Mouse (Mus musculus) hindbrain, embryonic 16.5 days (tissue): ENCODE data around the gene Gm20509. TPM values are rescaled to one million over a fixed set of nuclear protein-coding genes. Genes with fewer than 3 reads are reported as not detected.
A peak's percentile ranks its signal among the peaks of the same experiment; 100 is the strongest.

Experiments
- ATAC-seq: fragments of 200-750 bp; cut with Nextera tagmentation; 2 replicates; pipeline ENCODE4 v1.8.0; 2017; ENCODE audit warnings: moderate TSS enrichment, moderate library complexity
- H3K27ac ChIP-seq: fragments of 300-500 bp; sonication (generic); 2 replicates; pipeline ENCODE4 v1.5.1; 2014; ENCODE audit warnings: low read depth, mild to moderate bottlenecking, control low read depth, low read length, moderate library complexity
- H3K27me3 ChIP-seq: fragments of 300-500 bp; sonication (generic); replicated peaks from 2 replicates; pipeline ENCODE4 v1.6.1; 2014; ENCODE audit warnings: low read length; ENCODE audit not compliant: control insufficient read depth, insufficient read depth
- H3K36me3 ChIP-seq: fragments of 300-500 bp; sonication (generic); 2 replicates; pipeline ENCODE4 v1.6.1; 2014; ENCODE audit warnings: mild to moderate bottlenecking, low read length, moderate library complexity, mixed read lengths; ENCODE audit not compliant: control insufficient read depth, insufficient read depth
- H3K4me1 ChIP-seq: fragments of 300-500 bp; sonication (generic); 2 replicates; pipeline ENCODE4 v1.6.1; 2014; ENCODE audit warnings: low read depth, low read length; ENCODE audit not compliant: control insufficient read depth, insufficient read depth
- H3K4me2 ChIP-seq: fragments of 300-500 bp; sonication (generic); 2 replicates; pipeline ENCODE4 v1.6.1; 2014; ENCODE audit warnings: mild to moderate bottlenecking, low read length, control low read depth, moderate library complexity
- H3K4me3 ChIP-seq: fragments of 300-500 bp; sonication (generic); 2 replicates; pipeline ENCODE4 v1.5.1; 2014; ENCODE audit warnings: mild to moderate bottlenecking, low read length, control low read depth, moderate library complexity
- H3K9ac ChIP-seq: fragments of 300-500 bp; sonication (generic); 2 replicates; pipeline ENCODE4 v1.6.1; 2014; ENCODE audit warnings: low read depth, mild to moderate bottlenecking, control low read depth, low read length, moderate library complexity
- H3K9me3 ChIP-seq: fragments of 300-500 bp; sonication (generic); 2 replicates; pipeline ENCODE4 v1.6.1; 2014; ENCODE audit warnings: mild to moderate bottlenecking, low read length, moderate library complexity; ENCODE audit not compliant: control insufficient read depth
- WGBS: fragments of 180-500 bp; shearing (Covaris S2); extraction: QIAGEN DNeasy Blood & Tissue Kit; methylation state at CpG from one replicate; pipeline ENCODE4 v1.1.7; 2014; 5-methylcytosine and 5-hydroxymethylcytosine counted together
- polyA plus RNA-seq: library from polyadenylated mRNA; unstranded; fragments of >200 nt; fragmentation: Nextera tagmentation; extraction: Ambion mirVana; gene quantifications from 2 replicates; pipeline ENCODE4 v1.2.1, GENCODE M21; 2015

Gm20509 gene
- polyA plus RNA-seq, 1 experiment from 2014 or later = not detected

DNA sequence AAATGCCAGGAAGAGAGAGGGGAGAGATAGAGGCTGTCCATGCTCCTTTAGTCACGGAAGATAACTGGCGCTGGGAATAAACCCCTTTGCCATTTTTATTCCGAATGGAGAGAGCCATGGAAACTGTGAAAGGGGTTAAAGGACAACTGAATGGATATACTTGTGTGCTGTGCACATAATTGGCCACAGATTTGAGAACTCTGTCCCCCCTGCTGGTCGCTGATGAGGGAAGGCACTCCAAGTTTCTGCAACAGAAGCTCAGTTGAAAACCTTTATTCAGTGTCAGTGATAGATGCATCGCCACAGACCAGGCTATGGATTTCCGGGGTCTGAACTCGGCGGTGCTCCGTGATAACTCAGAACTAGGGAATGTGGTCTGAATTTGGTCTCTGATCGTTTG, 12.1 kb upstream of the Gm20509 start:
- ATAC-seq = no peak
- WGBS = 79% methylated on average over 10 of the region's 10 CpGs

GRCm38 (mm10) chr9:73091747-73092146, 10.5 kb upstream of the Gm20509 start:
- Histone ChIP-seq H3K27me3 (no peaks in the 10 kb centered on the region; the same call in none of the 2 replicates), H3K27ac (no peak overlapping the region), H3K9me3 (no peaks in the 10 kb centered on the region), H3K4me2 (no peak overlapping the region), H3K36me3 (no peaks in the 10 kb centered on the region), H3K4me3 (no peak overlapping the region), H3K4me1 (no peaks in the 10 kb centered on the region), H3K9ac (no peak overlapping the region)
- no peak for ATAC-seq
- 0% methylated on average over 1 of the region's 1 CpGs for WGBS

More for the DNA sequence above, 12.1 kb upstream of the Gm20509 start:
- Histone ChIP-seq H3K36me3 (no peaks in the 10 kb centered on the region), H3K4me3 (no peak overlapping the region), H3K4me2 (no peak overlapping the region), H3K27me3 (no peaks in the 10 kb centered on the region; the same call in none of the 2 replicates), H3K4me1 (no peaks in the 10 kb centered on the region), H3K27ac (no peak overlapping the region), H3K9ac (no peak overlapping the region), H3K9me3 (no peaks in the 10 kb centered on the region)

- Histone ChIP-seq H3K27me3 (no peaks in the 10 kb centered on the region; the same call in 1 of the 2 replicates), H3K4me3 (peak overlapping the region; percentile 12; the same call in 1 of the 2 replicates), H3K4me2 (peak overlapping the region; percentile 48), H3K9me3 (no peaks in the 10 kb centered on the region), H3K27ac (no peak overlapping the region), H3K36me3 (no peaks in the 10 kb centered on the region), H3K9ac (no peak overlapping the region; the same call in 1 of the 2 replicates), H3K4me1 (no peaks in the 10 kb centered on the region)
- WGBS = 27% methylated on average over 17 of the region's 17 CpGs
- peak; percentile 89 for ATAC-seq
Observed at GRCm38 (mm10) chr9:73094580-73094979, 7.7 kb upstream of the Gm20509 start.

- ATAC-seq = no peak
- Histone ChIP-seq H3K27me3 (peaks cover 11% of the 10 kb centered on the region), H3K27ac (no peak overlapping the region), H3K4me2 (no peak overlapping the region), H3K9ac (no peak overlapping the region), H3K9me3 (no peaks in the 10 kb centered on the region), H3K36me3 (no peaks in the 10 kb centered on the region), H3K4me3 (no peak overlapping the region), H3K4me1 (no peaks in the 10 kb centered on the region)
- WGBS = 68% methylated on average over 2 of the region's 2 CpGs
Observed at GRCm38 (mm10) chr9:73097898-73098297, 4.4 kb upstream of the Gm20509 start.

- Histone ChIP-seq H3K4me1 (no peaks in the 10 kb centered on the region; the same call in 1 of the 2 replicates), H3K4me2 (no peak within 1 kb of the TSS), H3K27ac (no peak within 1 kb of the TSS), H3K9ac (no peak within 1 kb of the TSS), H3K36me3 (no peaks in the 10 kb centered on the region), H3K4me3 (no peak within 1 kb of the TSS), H3K27me3 (peaks cover 27% of the 10 kb centered on the region), H3K9me3 (no peaks in the 10 kb centered on the region)
- ATAC-seq = no peak
- WGBS = 87% methylated on average over 5 of the region's 5 CpGs
Observed at GRCm38 (mm10) chr9:73101536-73101935, 734 bp upstream of the Gm20509 start, which contains the start of gene Khdc3. Gene Khdc3 (plus strand): TSS chr9:73101836.

DNA sequence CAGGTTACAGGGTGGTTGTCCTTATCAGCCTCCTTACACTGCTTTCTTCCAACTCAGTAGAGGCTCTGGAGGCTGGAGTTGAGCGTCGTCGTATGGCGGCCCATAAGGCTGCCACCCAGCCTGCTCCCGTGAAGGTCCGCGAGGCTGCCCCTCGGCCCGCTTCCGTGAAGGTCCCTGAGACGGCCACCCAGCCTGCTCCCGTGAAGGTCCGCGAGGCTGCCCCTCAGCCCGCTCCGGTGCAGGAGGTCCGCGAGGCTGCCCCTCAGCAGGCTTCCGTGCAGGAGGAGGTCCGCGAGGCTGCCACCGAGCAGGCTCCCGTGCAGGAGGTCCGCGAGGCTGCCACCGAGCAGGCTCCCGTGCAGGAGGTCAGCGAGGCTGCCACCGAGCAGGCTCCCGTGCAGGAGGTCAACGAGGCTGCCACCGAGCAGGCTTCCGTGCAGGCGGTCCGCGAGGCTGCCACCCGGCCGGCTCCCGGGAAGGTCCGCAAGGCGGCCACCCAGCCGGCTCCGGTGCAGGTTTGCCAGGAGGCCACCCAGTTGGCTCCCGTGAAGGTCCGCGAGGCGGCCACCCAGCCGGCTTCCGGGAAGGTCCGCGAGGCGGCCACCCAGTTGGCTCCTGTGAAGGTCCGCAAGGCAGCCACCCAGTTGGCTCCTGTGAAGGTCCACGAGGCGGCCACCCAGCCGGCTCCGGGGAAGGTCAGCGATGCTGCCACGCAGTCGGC, 1.0 kb downstream of the Gm20509 start:
- no peaks in the 10 kb centered on the region; the same call in 1 of the 2 replicates for H3K4me1 ChIP-seq
- peak overlapping the region; percentile 59 for H3K9ac ChIP-seq
- no peaks in the 10 kb centered on the region for H3K36me3 ChIP-seq
- peak overlapping the region; percentile 72 for H3K4me2 ChIP-seq
- H3K9me3 ChIP-seq = no peaks in the 10 kb centered on the region
- H3K4me3 ChIP-seq = peak overlapping the region; percentile 41
- peaks cover 29% of the 10 kb centered on the region for H3K27me3 ChIP-seq
- 4% methylated on average over 58 of the region's 60 CpGs for WGBS
- peak; percentile 61 for ATAC-seq
- H3K27ac ChIP-seq = no peak overlapping the region

DNA sequence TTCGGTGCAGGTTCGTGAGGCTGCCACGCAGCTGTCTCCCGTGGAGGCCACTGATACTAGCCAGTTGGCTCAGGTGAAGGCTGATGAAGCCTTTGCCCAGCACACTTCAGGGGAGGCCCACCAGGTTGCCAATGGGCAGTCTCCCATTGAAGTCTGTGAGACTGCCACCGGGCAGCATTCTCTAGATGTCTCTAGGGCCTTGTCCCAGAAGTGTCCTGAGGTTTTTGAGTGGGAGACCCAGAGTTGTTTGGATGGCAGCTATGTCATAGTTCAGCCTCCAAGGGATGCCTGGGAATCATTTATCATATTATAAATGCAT, 1.6 kb downstream of the Gm20509 start:
- H3K4me2 ChIP-seq = peak overlapping the region; percentile 72
- no peak; the same call in 1 of the 2 replicates for ATAC-seq
- H3K4me3 ChIP-seq = peak overlapping the region; percentile 41
- no peaks in the 10 kb centered on the region; the same call in 1 of the 2 replicates for H3K4me1 ChIP-seq
- peak overlapping the region; percentile 59 for H3K9ac ChIP-seq
- no peaks in the 10 kb centered on the region for H3K9me3 ChIP-seq
- 32% methylated on average over 4 of the region's 5 CpGs for WGBS
- H3K27me3 ChIP-seq = peaks cover 29% of the 10 kb centered on the region
- no peaks in the 10 kb centered on the region for H3K36me3 ChIP-seq
- no peak overlapping the region for H3K27ac ChIP-seq

DNA sequence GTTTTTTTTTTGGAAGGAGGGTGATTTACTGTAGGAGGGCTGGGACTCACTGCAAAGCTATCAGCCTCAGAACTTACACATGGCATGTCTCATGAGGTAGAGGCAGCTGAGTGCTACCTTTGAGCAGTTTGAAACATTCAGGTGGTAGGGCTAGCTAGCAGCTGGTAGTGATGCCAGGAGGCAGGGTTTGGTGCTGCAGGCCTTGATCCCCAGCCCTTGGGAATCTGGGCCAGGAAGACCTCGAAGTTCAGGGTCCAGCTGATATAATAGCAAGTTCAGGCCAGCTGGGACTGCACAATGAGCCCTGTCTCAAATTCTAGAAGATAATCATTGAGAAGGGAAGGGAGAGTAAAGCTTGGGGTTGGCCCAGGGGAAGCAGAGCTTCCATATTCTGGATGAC, 2.9 kb downstream of the Gm20509 start:
- no peaks in the 10 kb centered on the region; the same call in 1 of the 2 replicates for H3K4me1 ChIP-seq
- no peak for ATAC-seq
- no peaks in the 10 kb centered on the region for H3K9me3 ChIP-seq
- H3K9ac ChIP-seq = no peak overlapping the region
- WGBS = 64% methylated on average over 1 of the region's 1 CpGs
- no peak overlapping the region for H3K4me2 ChIP-seq
- H3K4me3 ChIP-seq = no peak overlapping the region
- no peaks in the 10 kb centered on the region for H3K36me3 ChIP-seq
- peaks cover 29% of the 10 kb centered on the region for H3K27me3 ChIP-seq
- H3K27ac ChIP-seq = no peak overlapping the region

GRCm38 (mm10) chr9:73105771-73106170, 3.5 kb downstream of the Gm20509 start:
- H3K9ac ChIP-seq = no peak overlapping the region
- H3K27ac ChIP-seq = no peak overlapping the region
- peaks cover 29% of the 10 kb centered on the region for H3K27me3 ChIP-seq
- no peak overlapping the region for H3K4me3 ChIP-seq
- H3K4me2 ChIP-seq = no peak overlapping the region
- no peaks in the 10 kb centered on the region for H3K9me3 ChIP-seq
- ATAC-seq = no peak
- no peaks in the 10 kb centered on the region for H3K36me3 ChIP-seq
- H3K4me1 ChIP-seq = no peaks in the 10 kb centered on the region; the same call in 1 of the 2 replicates
